Mouse (Mus musculus) erythroblast, embryonic 14.5 days (primary cell): Measurements from ENCODE around the gene Slc9a3r1. TPM values are rescaled to one million over a fixed set of nuclear protein-coding genes. Genes with fewer than 3 reads are reported as not detected.

Source experiments
- H3K27me3 ChIP-seq: 2 replicates; pipeline ENCODE4 v1.6.1; 2012; ENCODE audit warnings: inconsistent platforms; ENCODE audit not compliant: control insufficient read depth
- H3K36me3 ChIP-seq: 2 replicates; pipeline ENCODE4 v1.6.1; 2012; ENCODE audit warnings: mild to moderate bottlenecking, inconsistent platforms; ENCODE audit not compliant: control insufficient read depth
- H3K4me1 ChIP-seq: 2 replicates; pipeline ENCODE4 v1.6.1; 2012; ENCODE audit warnings: inconsistent platforms; ENCODE audit not compliant: control insufficient read depth
- H3K4me3 ChIP-seq: replicated peaks from 2 replicates; pipeline ENCODE3; 2012; ENCODE audit warnings: moderate library complexity, mild to moderate bottlenecking, inconsistent platforms
- H3K9me3 ChIP-seq: 2 replicates; pipeline ENCODE4 v1.6.1; 2012; ENCODE audit warnings: low read length, inconsistent platforms, mixed read lengths; ENCODE audit not compliant: control insufficient read depth
- GATA1 ChIP-seq: IDR thresholded peaks from 2 replicates; pipeline ENCODE4 v1.6.1; 2012; ENCODE audit warnings: low read length, inconsistent platforms, mixed read lengths
- TAL1 ChIP-seq: IDR thresholded peaks from 3 replicates; pipeline ENCODE4 v1.6.1; 2012; ENCODE audit warnings: low read length, inconsistent platforms, mixed read lengths
- polyA plus RNA-seq: library from polyadenylated mRNA; stranded (reverse); fragments of >175 nt; gene quantifications from 2 replicates; pipeline ENCODE4 v1.2.3, GENCODE M21; 2012

Gene Slc9a3r1
- polyA plus RNA-seq, 1 experiment, result 2.1 TPM

GRCm38 (mm10) chr11:115184973-115185372 is 21.8 kb downstream of the Slc9a3r1 start:
- Histone ChIP-seq H3K4me3 (no peak overlapping the region), H3K4me1 (peaks cover 37% of the 10 kb centered on the region), H3K9me3 (no peaks in the 10 kb centered on the region), H3K36me3 (peaks cover 27% of the 10 kb centered on the region), H3K27me3 (no peaks in the 10 kb centered on the region)
- TF ChIP-seq TAL1 (no peak), GATA1 (no peak)

- peaks cover 15% of the 10 kb centered on the region for H3K36me3 ChIP-seq
- TF ChIP-seq GATA1 (no peak), TAL1 (no peak)
- no peaks in the 10 kb centered on the region for H3K27me3 ChIP-seq
- peak within 1 kb of the TSS; percentile 73 for H3K4me3 ChIP-seq
- H3K4me1 ChIP-seq, result peaks cover 41% of the 10 kb centered on the region
- no peaks in the 10 kb centered on the region for H3K9me3 ChIP-seq
These were observed 24.1 kb downstream of the Slc9a3r1 start, which contains the start of gene Tmem104 for GRCm38 (mm10) chr11:115187224-115187639. Gene Tmem104, plus strand, starts transcription at chr11:115187487.

- H3K4me3 ChIP-seq, result peak within 1 kb of the TSS; percentile 73
- no peak for TF ChIP-seq TAL1
- no peak for TF ChIP-seq GATA1
- no peaks in the 10 kb centered on the region for H3K27me3 ChIP-seq
- peaks cover 40% of the 10 kb centered on the region for H3K4me1 ChIP-seq
- no peaks in the 10 kb centered on the region for H3K9me3 ChIP-seq
- peaks cover 12% of the 10 kb centered on the region for H3K36me3 ChIP-seq
These were observed 24.6 kb downstream of the Slc9a3r1 start, which contains the start of gene Nat9 for GRCm38 (mm10) chr11:115187693-115188092. Gene Nat9, minus strand, starts transcription at chr11:115187859.

- peaks cover 7% of the 10 kb centered on the region for H3K36me3 ChIP-seq
- H3K27me3 ChIP-seq, result no peaks in the 10 kb centered on the region
- no peak overlapping the region for H3K4me3 ChIP-seq
- H3K4me1 ChIP-seq, result peaks cover 39% of the 10 kb centered on the region
- TF ChIP-seq TAL1 (no peak), GATA1 (no peak)
- H3K9me3 ChIP-seq, result no peaks in the 10 kb centered on the region
These were observed 25.5 kb downstream of the Slc9a3r1 start for GRCm38 (mm10) chr11:115188539-115189231.

- H3K4me3 ChIP-seq, result no peak overlapping the region
- no peaks in the 10 kb centered on the region for H3K9me3 ChIP-seq
- peaks cover 40% of the 10 kb centered on the region for H3K4me1 ChIP-seq
- H3K36me3 ChIP-seq, result peaks cover 4% of the 10 kb centered on the region
- TF ChIP-seq TAL1 (no peak), GATA1 (no peak)
- H3K27me3 ChIP-seq, result no peaks in the 10 kb centered on the region
These were observed 26.2 kb downstream of the Slc9a3r1 start for GRCm38 (mm10) chr11:115189304-115189703.

- peaks cover 41% of the 10 kb centered on the region for H3K4me1 ChIP-seq
- TF ChIP-seq TAL1, result no peak
- no peak for TF ChIP-seq GATA1
- H3K36me3 ChIP-seq, result peaks cover 2% of the 10 kb centered on the region
- no peaks in the 10 kb centered on the region for H3K27me3 ChIP-seq
- H3K4me3 ChIP-seq, result no peak overlapping the region
- H3K9me3 ChIP-seq, result no peaks in the 10 kb centered on the region
These were observed 29.0 kb downstream of the Slc9a3r1 start for GRCm38 (mm10) chr11:115192180-115192579.

GRCm38 (mm10) chr11:115194693-115195092 is 31.6 kb downstream of the Slc9a3r1 start:
- Histone ChIP-seq H3K4me1 (peaks cover 25% of the 10 kb centered on the region), H3K9me3 (no peaks in the 10 kb centered on the region), H3K36me3 (peaks cover 6% of the 10 kb centered on the region), H3K4me3 (no peak overlapping the region), H3K27me3 (no peaks in the 10 kb centered on the region)
- no peak for TF ChIP-seq GATA1
- no peak for TF ChIP-seq TAL1

GRCm38 (mm10) chr11:115195933-115196332 is 32.8 kb downstream of the Slc9a3r1 start:
- H3K9me3 ChIP-seq, result no peaks in the 10 kb centered on the region
- no peak for TF ChIP-seq TAL1
- no peak for TF ChIP-seq GATA1
- no peaks in the 10 kb centered on the region for H3K27me3 ChIP-seq
- peaks cover 6% of the 10 kb centered on the region for H3K36me3 ChIP-seq
- H3K4me3 ChIP-seq, result no peak overlapping the region
- H3K4me1 ChIP-seq, result peaks cover 25% of the 10 kb centered on the region

GRCm38 (mm10) chr11:115197558-115197957 is 34.4 kb downstream of the Slc9a3r1 start:
- peaks cover 16% of the 10 kb centered on the region for H3K36me3 ChIP-seq
- no peaks in the 10 kb centered on the region for H3K9me3 ChIP-seq
- TF ChIP-seq TAL1, result no peak
- TF ChIP-seq GATA1, result no peak
- peaks cover 19% of the 10 kb centered on the region for H3K4me1 ChIP-seq
- H3K27me3 ChIP-seq, result no peaks in the 10 kb centered on the region
- no peak overlapping the region for H3K4me3 ChIP-seq

GRCm38 (mm10) chr11:115198932-115199384 is 35.8 kb downstream of the Slc9a3r1 start:
- no peak for TF ChIP-seq TAL1
- TF ChIP-seq GATA1, result no peak
- no peaks in the 10 kb centered on the region for H3K27me3 ChIP-seq
- H3K4me1 ChIP-seq, result peaks cover 19% of the 10 kb centered on the region
- no peaks in the 10 kb centered on the region for H3K9me3 ChIP-seq
- H3K36me3 ChIP-seq, result peaks cover 25% of the 10 kb centered on the region
- H3K4me3 ChIP-seq, result no peak overlapping the region
